Mouse (Mus musculus): ENCODE data around the gene Mief1. TPM values are rescaled to one million over a fixed set of nuclear protein-coding genes. Genes with fewer than 3 reads are reported as not detected.

Mief1 gene
- polyA plus RNA-seq (2015; fragmentation: Nextera tagmentation; extraction: Ambion mirVana): 11.7 and 16.5 TPM in 2 replicates

GRCm38 (mm10) chr15:80233733-80234509 lies at the start of gene Mief1:
TSS of gene Mief1 (plus strand) at chr15:80234018.

GRCm38 (mm10) chr15:80235535-80235934 lies 1.7 kb downstream of the Mief1 start, which contains the start of gene AC140267.1:
TSS of gene AC140267.1 (plus strand) at chr15:80235835.

GRCm38 (mm10) chr15:80254847-80255645 lies 21.2 kb downstream of the Mief1 start, which contains the start of gene Atf4:
TSS of gene Atf4 (plus strand) at chr15:80255184.

GRCm38 (mm10) chr15:80263610-80264575 lies 30.1 kb downstream of the Mief1 start, which contains the start of gene Rps19bp1:
TSS of gene Rps19bp1 (minus strand) at chr15:80264315.

GRCm38 (mm10) chr15:80286851-80287415 lies 53.1 kb downstream of the Mief1 start, which contains the start of gene Cacna1i:
TSS of gene Cacna1i (plus strand) at chr15:80287238.

Other genes starting within 250 kb of the Mief1 start
- 1.6 and 4.0 TPM in 2 replicates for gene Pdgfb, start 219.0 kb upstream of the Mief1 start, polyA plus RNA-seq (2015; fragmentation: Nextera tagmentation; extraction: Ambion mirVana)
- 20.1 and 27.9 TPM in 2 replicates for gene Syngr1, start 142.7 kb upstream of the Mief1 start, polyA plus RNA-seq (2015; fragmentation: Nextera tagmentation; extraction: Ambion mirVana)
- 689 and 697 TPM in 2 replicates for gene Rpl3, start 142.2 kb upstream of the Mief1 start, polyA plus RNA-seq (2015; fragmentation: Nextera tagmentation; extraction: Ambion mirVana)
- 14.6 and 20.4 TPM in 2 replicates for gene Tab1, start 100.9 kb upstream of the Mief1 start, polyA plus RNA-seq (2015; fragmentation: Nextera tagmentation; extraction: Ambion mirVana)
- 2.5 and 4.2 TPM in 2 replicates for gene Mgat3, start 60.3 kb upstream of the Mief1 start, polyA plus RNA-seq (2015; fragmentation: Nextera tagmentation; extraction: Ambion mirVana)
- gene AC140267.1, start 1.8 kb downstream of the Mief1 start, polyA plus RNA-seq (2015; fragmentation: Nextera tagmentation; extraction: Ambion mirVana): not detected in 2 replicates
- gene Atf4, start 21.2 kb downstream of the Mief1 start, polyA plus RNA-seq (2015; fragmentation: Nextera tagmentation; extraction: Ambion mirVana): 73.6 and 90.5 TPM in 2 replicates
- gene Rps19bp1, start 30.3 kb downstream of the Mief1 start, polyA plus RNA-seq (2015; fragmentation: Nextera tagmentation; extraction: Ambion mirVana): 41.1 and 52.2 TPM in 2 replicates
- 0.02 and 0.08 TPM in 2 replicates for gene Cacna1i, start 53.2 kb downstream of the Mief1 start, polyA plus RNA-seq (2015; fragmentation: Nextera tagmentation; extraction: Ambion mirVana)

Measured in adrenal gland, postnatal 0 days (tissue).